Mouse (Mus musculus) gastrocnemius, postnatal 4 days (tissue): ENCODE measurements around the gene Relch. TPM values are rescaled to one million over a fixed set of nuclear protein-coding genes. Genes with fewer than 3 reads are reported as not detected.

Experiments used
- DNase-seq, 2 experiments: peaks; one replicate each; pipeline ENCODE4 v3.0.0; 2021 to 2022; ENCODE audit warnings: low spot score in 2 of 2, mixed read lengths in 2 of 2
- total RNA-seq, 2 experiments: library from RNA; stranded (reverse); gene quantifications; 2 replicates each; pipeline ENCODE4 v1.2.3; 2021

Gene Relch
- total RNA-seq, 2 experiments from 2014 or later: 27.8 to 29.0 TPM

GRCm38 (mm10) chr1:105790103-105790502 is 126.4 kb downstream of the Relch start:
- DNase-seq: no peak

GRCm38 (mm10) chr1:105794670-105795069 is 131.0 kb downstream of the Relch start:
- no peak for DNase-seq

GRCm38 (mm10) chr1:105795705-105796104 is 132.0 kb downstream of the Relch start:
- no peak for DNase-seq

GRCm38 (mm10) chr1:105800570-105800969 is 136.9 kb downstream of the Relch start:
- no peak for DNase-seq

- DNase-seq: no peak
Observed at GRCm38 (mm10) chr1:105801252-105801651, 137.6 kb downstream of the Relch start.

GRCm38 (mm10) chr1:105802941-105803340 is 139.3 kb downstream of the Relch start:
- no peak for DNase-seq

GRCm38 (mm10) chr1:105804285-105804684 is 140.6 kb downstream of the Relch start:
- no peak for DNase-seq

Other genes starting within 250 kb of the Relch start
- gene Pign, start 184 bp upstream of the Relch start, total RNA-seq: 10 to 100 TPM; 18.7 to 25.0 TPM
- 1 to 10 TPM; 2.1 to 2.4 TPM for gene Tnfrsf11a, start 116.9 kb downstream of the Relch start, total RNA-seq